Mouse (Mus musculus): ENCODE data around the gene Dlg5.
A peak's percentile ranks its signal among the peaks of the same experiment; 100 is the strongest.

Dlg5 gene

DNA sequence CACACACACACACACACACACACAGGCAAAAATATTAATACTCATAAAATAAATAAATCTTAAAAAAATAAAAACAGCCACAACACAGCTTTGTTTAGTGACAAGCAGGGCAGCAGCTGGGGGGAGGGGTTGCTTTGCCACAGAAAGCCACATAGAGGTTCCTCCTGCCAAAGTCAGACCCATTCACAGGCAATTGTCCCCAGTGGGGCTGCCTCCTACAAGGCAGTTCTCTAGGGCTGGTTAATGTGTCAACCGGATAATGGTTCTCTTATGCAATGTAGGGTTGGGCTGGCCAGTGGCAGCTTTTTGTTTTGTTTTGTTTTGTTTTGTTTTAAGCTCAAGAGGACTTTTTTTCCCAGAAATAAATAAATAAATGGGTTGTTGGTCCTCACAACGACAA lies 11.3 kb downstream of the Dlg5 start:
- DNase-seq (ENCODE audit: low read depth, low spot score): no peak

DNA sequence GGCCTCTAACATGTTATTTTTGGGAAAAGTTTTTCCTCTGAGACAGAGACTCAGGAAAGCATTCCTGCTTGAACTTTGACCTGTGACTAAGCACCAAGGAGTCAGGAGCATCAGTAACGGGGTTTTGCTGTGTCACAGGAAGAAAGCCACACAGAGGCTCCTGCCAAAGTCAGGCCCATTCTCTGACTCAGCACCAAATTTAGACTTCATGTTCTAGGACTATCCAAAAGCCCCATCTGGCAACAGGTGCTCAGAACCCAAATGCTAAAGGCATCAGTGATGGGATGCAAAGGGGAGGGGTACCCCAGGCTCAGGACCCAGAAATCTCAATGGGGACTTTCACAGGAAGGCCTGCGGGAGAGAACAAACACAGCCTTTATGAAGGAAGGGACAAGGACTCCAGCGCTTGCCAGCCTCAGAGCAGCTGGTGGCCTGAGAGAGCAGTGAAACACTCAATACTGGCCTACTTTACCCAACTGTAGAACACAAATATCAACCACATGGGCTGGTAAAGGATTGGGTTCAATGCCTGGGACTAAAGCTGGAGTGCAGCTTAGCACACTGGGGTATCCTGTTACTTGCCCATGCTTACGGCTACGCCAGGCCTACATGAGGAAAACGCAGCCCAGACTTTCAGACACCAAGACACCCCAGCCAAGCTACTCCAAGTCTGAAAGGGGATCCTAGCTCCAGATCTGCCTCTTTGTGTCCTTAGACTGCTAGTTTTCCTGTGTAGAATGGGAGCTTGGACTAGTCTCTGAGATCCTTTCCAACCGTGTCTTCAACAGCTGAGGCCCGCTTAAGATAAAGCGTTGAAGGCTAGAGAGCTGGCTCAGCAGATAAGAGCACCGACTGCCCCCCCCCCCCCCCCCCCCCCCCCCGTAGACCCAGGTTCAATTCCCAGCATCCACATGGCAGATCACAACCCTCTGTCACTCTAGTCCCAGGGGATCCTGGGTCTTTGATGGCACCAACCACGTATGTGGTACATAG lies 12.8 kb downstream of the Dlg5 start:
- DNase-seq (ENCODE audit: low read depth, low spot score): peak; percentile 89

DNA sequence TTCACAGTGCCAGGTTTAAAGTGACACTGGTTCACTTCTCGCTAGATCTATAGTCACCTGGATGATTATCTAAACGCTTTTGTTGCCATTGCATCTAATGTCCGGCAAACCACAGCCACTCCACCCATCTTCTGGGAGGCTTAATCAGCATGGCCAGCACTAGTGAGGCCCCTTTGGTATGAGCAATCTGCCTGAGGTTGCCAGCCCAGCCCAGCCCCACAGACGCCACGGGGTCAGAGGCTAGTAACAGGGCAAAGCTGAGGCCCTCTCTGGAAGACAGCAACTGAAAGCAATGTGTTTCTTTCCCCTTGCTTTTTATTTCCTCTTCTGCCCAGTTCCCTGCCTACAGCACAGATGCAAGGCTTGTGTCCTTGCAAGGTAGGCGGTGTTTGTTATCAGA lies 17.2 kb downstream of the Dlg5 start:
- DNase-seq (ENCODE audit: low read depth, low spot score): peak; percentile 37

DNA sequence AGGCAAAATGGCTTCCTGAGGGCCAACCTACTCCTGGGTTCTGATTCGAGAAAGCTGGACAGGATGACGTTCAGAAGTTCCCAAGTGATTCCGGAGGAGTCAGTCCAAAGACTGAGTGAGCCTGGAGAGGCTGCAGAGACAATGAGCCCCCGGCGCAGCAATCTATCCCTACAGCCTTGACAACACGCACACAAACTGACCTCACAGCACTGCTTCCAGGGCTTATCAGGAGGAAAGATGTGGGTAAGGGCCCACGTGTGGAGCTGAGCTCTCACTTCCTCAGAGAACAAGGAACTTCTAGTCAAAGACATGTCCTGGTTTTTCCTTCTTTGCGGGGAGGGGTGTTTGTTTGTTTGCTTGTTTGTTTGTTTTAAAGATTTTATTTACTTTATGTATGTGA lies 18.7 kb downstream of the Dlg5 start:
- DNase-seq (ENCODE audit: low read depth, low spot score): no peak

DNA sequence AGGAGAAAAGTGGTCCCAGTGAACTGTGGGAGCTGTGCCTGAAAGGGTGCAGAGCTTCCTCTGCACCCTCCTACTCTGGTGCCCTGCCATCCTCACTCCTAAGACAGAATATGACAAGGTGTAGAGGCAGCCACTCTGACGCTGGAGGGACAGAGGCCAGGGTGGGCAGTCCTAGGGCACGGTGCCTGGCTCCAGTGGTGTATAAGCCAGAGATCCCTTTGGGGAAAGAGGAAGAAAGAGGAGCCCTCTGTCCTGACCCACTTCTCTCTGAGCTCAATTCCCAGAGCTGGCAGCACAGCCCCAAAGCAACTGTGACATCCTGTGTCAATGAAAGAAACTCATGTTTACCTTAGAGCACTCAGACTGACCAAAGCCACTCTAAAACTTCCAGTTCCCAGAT lies 19.4 kb downstream of the Dlg5 start:
- DNase-seq (ENCODE audit: low read depth, low spot score): no peak

DNA sequence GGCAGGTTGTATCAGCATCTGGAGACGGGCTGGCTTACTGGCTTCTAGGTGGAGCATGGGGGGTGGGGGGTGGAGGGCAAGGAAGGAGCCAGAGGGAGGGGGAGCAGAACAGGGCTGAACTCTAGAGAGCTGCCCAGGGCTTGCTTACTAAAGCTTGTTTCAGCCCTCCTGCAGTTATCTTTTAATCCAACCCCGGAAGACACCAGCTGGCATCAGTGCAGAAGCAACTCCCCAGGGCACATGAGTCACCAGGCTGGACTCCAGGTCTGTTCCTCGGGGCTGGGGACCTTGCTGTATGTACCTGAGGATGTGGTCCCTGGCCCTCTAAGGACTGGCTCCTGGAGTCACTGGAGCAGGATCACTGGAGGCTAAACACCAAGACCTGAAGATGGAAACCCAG lies 23.0 kb downstream of the Dlg5 start:
- DNase-seq (ENCODE audit: low read depth, low spot score): peak; percentile 73

DNA sequence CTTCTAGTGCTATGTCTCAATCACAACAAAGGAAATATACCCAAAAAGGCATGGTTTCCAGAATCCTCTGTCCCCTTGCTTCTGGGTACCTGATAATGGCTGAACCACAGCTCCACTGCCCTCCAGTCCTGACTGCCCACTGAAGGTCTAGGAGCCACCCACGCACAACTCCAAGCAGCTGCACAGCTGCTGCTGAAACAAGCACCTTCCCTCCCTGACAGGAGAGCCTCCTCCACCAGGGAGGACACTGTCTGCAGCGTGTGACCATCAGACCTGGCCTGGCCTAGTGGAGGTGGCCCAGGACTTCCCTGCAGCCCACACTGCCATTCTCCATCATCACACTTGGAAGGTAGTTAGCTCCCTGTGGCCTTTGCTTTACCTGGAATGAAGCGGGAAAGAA lies 23.4 kb downstream of the Dlg5 start:
- DNase-seq (ENCODE audit: low read depth, low spot score): no peak

DNA sequence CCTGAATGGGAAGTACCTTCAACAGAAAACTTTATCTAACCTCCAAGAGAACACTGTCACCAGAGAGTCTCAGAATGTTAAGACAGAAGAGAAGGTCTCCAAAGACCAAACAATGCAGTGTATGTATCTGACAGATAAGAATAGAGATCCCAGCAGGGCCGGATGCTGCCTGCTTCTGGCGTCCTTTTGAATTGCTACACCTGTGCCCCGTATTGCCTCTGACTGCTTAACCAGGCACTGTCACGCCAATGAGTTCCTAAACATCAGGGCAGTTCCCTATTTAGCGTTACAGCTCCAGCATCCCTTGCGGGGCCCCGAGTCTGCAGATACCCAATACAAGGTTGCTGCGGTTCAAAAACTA lies 28.4 kb downstream of the Dlg5 start:
- DNase-seq (ENCODE audit: low read depth, low spot score): no peak

DNA sequence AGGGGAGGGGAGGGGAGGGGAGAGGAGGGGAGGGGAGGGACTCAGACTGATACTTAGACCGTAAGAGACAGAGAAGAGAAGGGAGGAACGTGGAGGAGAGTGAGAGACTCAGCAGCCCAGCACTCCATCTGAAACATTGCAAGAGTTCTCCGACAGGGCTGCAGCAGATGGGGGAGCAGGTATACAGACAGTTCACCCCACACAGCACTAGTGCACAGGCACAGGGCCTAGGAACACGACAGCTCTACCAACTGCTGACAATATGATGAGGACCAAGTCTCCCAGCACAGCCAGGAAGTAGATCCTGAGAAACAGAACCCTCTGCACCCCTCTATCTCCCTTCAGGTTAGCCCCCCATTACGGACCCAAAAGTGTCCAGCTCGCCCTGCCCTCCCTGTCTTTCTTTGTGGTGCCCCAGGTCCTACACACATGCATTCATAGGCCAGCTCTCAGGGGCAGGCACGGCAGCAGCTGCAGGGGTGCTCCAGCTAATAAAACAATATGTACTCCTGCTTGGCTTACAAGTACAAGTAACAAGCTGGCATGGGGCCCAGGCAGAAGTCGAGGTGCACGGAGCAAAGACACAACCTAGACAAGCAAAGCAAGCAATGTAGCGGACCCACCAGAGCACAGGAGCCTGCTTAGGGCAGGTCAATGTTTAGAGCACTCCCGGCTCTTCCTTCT lies 28.9 kb downstream of the Dlg5 start:
- no peak for DNase-seq (ENCODE audit: low read depth, low spot score)

DNA sequence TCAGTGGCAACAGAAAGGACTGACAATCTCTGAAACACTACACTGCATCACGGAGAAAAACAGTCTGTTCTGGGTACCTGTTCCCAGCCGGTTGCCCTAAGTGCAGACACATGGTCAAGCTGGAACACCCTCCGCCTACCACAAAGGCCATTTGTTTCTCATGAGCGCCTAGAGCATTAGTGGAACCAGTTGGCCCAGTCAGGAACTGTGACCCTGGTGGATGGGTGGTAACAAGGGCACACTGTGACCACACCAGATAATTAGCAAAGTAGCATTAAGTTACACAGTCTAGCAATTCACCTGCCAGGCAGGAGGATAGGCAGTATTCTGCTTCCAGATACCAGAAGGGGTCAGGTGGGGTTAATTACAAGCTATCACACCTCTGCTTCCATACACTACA lies 29.7 kb downstream of the Dlg5 start:
- no peak for DNase-seq (ENCODE audit: low read depth, low spot score)

DNA sequence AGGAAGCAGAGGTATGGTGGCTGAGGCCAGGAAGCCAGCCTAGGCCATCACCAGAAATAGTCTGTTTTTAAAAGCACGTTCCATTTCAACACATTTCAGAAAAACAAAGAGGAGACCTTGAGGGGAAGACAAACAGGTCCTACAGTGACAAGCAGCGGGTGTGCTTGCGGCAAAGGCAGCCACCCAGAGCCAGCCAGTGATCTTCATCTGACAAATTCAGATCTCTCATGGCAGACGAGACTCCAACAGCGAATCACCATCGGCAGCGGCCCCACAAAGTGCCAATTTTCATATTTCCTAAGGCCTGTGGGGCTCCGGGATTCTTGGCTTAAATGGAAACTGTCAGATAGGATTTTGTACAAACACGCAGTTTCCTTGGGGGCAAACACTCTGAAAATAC lies 31.3 kb downstream of the Dlg5 start:
- DNase-seq (ENCODE audit: low read depth, low spot score): no peak

DNA sequence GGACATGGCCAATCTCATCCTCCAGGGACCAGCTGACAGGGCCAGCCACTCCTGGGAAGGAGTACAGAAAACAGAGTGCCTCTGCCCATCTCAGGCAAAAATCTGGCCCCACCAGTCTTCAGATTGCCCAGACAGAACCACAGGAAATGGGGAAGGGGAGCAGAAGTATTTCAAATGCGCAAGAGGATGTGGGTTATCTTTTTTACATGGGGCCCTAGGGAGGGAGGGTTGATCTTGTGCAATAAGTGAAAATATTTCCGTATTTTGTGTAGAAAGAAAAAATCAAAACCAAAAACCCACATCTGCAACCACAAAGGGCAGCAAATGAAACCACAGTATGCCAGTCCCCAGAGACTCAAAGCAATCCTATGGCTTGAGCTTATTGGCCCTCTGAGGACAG lies 32.4 kb downstream of the Dlg5 start:
- peak; percentile 88 for DNase-seq (ENCODE audit: low read depth, low spot score)

DNA sequence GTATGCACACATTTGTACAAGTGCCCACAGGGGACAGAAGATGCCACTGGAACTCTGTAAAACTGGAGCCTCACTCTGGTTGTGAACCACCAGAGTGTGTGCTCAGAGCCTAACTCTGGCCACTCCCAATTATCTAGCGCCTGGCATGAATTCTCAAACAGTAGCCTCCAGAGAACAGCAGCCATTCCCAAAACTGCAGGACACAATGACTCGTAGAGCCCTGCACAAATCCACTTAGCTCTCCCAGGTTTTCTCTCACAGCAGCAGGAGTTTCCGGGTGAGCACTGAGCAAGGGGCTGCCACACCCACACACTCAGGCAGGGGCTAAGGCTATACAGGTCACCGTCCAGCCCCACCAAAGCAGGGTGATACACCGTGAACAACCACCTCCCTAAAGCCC lies 32.9 kb downstream of the Dlg5 start:
- peak; percentile 59 for DNase-seq (ENCODE audit: low read depth, low spot score)

DNA sequence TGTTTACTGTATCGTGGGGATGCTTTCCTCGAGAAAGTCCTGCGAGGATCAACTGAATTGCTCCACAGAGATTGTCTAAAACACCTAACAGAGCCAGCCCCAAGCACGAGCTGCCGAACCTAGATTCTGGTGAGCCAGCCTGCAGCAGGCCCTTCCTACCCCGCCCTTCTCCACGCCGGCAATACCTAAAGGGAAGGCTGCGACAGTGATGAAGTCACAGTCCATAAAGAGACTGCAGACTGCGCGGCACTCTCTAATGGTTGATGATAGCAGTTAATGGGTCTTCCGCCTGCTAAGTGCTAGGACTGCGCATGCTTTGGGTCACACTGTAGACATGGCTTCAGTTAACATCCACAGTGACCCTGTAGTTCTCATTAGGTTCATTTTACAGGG lies 38.4 kb downstream of the Dlg5 start:
- DNase-seq (ENCODE audit: low read depth, low spot score): no peak

DNA sequence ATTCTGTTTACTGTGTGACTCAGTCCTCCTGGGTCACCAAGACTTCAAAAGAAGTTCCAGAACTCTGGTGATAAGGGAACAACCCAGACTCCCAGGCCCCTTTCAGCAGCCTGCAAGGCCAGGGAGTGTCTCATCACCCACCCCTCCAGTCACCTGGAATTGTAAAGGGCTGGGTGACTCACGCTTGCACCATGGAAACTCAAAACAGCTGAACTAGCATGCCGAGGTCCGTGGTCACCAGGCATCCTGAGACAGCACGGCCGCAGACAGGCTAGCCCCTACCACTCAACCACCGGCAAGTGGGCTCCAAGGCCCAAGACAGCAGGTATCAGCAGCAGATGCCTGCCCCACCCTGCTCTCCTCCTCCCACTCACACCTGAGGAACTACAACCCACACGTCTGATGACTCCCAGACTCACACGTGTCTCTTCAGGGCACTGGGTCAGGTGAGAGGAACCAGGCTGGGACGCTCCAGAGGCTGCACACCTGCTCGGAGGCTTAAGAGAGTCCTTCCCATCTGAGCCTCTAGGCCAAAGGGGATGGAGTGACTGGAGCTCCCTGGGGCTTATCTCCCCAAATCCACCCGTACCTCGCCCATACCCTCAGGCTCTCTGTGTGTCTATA lies 38.9 kb downstream of the Dlg5 start:
- peak; percentile 72 for DNase-seq (ENCODE audit: low read depth, low spot score)

DNA sequence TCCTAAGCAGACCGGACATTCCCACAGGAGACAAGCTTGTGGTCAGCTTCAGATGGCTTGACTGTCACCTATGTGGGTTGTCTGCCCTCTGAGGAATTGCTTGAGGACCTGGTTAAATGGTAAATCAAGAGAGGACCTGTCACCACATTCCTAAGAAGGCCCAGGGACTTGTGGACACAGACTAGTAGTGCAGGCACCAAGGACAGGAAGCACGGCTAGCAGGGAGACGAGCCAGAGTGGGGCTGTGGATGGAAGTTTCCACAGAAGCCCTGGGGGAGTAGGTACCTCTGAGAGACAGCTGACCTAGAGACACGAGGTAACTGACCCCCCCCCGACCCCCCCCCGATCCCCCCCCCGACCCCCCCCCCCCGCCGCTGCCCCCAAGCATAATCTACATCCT lies 39.4 kb downstream of the Dlg5 start:
- DNase-seq (ENCODE audit: low read depth, low spot score): peak; percentile 53

DNA sequence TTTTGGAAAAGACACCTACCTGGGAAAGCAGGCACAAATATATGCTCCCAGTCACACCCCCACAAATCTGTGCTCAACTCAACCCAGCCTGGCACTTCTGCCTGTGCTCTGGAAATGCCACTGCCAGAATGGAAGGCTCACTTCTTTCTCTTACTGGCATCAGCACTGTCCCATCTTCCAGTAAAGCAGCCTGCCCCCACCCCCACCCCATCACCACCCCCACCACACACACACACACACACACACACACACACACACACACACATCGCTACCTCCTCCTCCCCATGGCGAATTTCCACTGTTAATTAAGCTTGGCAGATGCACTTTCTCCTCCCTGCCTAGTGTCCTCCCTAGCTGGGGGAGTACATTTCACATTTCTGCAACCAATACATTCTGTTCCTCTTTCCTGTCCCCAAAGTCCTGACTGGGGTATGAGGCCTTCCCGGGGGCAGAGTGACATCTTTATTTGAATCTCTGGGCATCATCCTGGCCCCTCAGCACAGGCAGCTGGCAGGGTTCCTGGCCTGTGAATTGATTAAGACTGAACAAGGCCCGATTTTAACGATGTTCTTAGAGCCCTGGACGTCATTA lies 40.3 kb downstream of the Dlg5 start:
- DNase-seq (ENCODE audit: low read depth, low spot score): no peak

DNA sequence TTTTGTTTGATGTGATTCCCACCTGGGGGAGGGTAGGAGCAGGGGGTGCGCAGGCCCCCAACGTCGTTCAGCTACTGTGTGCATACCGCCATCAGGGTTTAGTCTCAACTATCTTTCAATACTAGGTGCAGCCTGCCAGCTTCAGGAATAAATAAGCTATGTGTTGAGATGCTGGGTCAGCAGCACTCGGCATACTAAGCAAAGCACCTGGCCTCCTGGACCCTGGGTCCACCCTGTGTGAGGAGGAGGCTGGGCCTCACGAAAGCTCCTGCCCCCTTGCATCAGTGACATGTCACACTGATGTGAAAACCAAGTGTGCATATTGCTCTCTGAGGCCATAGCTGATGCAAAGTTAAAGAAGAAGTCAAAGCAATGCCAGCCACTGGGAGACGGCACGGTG lies 42.5 kb downstream of the Dlg5 start:
- DNase-seq (ENCODE audit: low read depth, low spot score): no peak

DNA sequence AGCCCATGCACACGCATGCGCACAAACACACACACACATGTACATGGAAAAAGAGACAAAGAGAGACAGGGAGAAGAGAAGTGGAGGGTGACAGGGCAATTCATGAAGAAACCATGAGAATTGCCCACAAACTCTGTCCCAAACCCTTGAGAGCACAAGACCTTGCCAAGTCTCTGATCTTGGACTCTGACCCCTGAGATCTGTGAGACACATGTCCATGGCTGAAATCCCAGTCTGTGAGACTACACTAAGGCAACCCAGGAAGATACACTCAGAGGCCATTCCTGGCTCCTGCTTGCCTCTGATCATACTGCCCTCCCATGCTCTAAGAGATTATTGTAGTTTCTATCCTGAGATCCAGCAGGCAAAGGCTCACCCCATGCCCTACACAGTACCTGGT lies 44.9 kb downstream of the Dlg5 start:
- peak; percentile 19 for DNase-seq (ENCODE audit: low read depth, low spot score)

DNA sequence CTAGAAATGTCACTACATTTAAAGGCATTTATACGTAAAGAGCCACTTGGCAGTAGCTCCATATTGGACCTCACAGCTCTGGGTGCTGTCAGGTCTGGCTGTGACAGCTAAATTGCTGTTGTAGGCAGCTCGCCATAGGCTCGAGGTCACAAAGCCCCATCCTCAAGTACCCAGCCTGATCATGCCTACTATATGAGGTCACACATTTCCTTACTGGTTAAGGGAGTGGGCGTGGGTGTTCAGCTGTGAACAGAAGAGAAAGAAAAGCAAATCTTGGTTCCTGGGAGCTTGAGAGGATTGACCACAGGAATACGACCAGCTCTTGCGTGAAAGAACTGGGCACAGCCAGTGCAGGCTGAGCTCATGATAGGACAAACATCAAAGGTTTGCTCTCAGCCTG lies 46.0 kb downstream of the Dlg5 start:
- peak; percentile 57 for DNase-seq (ENCODE audit: low read depth, low spot score)

DNA sequence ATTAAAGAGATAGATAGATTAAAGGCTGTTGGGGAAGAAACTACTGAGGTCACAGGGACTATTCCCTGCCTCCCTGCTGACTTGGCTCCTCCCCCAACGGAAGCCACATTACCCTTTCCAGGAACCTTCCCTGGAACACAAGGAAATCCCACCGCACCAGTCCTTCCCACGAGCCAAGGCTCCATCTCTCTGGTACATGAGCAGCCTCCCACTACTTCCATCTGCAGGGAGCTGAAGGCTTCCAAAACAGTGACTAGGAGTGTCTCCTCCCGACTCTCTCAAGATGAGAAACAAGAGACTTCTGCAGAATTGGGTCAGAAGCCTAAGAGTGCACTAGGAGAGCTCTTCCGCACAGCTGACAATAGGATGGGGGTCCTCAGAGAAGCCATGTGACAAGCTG lies 47.9 kb downstream of the Dlg5 start:
- no peak for DNase-seq (ENCODE audit: low read depth, low spot score)

DNA sequence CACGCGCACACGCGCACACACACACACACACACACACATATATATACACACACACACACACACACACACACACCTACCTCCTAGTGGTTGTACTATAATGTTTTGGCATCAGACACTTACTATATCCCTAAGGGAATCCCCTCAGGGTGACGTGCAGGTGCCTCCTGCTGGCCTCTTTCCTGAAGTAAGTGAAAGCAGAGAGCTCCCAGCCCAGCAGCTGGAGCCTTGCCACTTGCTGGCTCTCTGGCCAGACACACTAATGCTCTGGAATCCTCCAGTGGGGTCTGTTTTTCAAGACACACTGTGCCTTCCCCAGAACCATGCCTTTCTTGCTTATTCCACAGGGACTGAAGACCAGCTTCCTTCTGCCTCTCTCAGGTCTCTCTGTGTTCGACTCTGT lies 48.8 kb downstream of the Dlg5 start:
- peak; percentile 51 for DNase-seq (ENCODE audit: low read depth, low spot score)

All from 3T3-L1 (cell line).